Mouse (Mus musculus): Measurements from ENCODE around the gene Cnnm3.
A peak's percentile ranks its signal among the peaks of the same experiment; 100 is the strongest.
"Not testable (repeated sequence)": the region's sequence is repeated elsewhere in the genome, so short reads cannot be mapped to it uniquely, and the experiment has no call there.

The Cnnm3 gene

DNA sequence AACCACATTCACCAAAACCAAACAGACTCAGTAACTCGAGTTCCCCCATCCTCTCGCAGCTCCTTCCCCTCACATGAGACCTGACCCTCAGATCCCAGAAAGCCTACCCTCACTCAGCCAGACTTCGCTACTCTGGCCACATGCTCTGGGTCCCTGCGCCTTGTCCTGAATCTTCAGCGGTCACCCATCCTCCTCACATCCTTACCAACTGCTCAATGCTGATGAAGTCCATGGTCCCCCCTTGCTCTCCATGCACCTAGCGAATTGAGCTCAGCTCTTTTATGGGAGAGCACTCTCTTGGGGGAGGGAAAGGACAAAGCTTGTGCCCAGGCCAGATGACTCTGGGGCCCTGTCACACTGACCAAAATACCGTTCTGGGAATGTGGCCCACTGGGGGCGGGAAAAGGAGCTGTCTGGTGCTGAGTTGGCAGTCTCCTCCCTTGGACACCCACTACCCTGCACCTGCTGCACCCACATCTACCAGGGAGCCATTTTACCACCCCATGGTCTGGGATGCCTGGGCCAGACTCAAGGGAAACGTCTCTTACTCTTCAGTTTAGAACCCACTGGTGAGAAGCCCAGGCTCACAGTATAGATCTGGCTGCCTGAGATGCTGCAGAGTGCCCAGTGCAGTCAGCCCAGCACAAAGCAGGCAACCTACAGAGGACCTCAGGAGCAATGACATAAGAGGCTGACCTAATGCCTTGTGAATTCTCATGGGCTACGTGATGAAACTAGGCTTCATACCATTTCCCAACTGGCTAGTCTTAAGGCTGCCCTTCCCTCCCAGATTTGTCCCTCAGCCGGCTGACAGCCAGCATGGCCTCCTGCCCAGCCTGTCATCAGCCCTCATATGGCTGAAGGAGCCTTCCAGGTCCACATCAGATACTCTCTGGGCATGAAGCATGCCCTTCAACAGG is 24.1 kb downstream of the Cnnm3 start:
- no peak for DNase-seq (ENCODE audit: extremely low spot score)

DNA sequence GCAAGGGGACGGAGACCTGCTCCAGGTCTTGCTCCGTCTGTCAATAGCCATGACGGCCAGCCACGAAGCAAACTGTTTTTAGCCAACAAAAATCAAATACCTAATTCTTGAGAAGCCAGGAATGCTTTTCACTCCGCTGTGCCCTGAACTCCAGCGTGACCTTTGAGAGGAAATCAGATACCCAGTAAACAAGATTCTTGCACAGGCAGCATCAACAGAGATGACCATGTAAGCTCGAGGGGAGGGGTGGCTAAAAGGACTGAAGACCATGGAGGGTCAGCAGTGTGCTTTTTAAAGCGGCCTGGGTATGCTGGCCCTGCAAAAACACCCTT is 24.7 kb downstream of the Cnnm3 start:
- no peak for DNase-seq (ENCODE audit: extremely low spot score)

DNA sequence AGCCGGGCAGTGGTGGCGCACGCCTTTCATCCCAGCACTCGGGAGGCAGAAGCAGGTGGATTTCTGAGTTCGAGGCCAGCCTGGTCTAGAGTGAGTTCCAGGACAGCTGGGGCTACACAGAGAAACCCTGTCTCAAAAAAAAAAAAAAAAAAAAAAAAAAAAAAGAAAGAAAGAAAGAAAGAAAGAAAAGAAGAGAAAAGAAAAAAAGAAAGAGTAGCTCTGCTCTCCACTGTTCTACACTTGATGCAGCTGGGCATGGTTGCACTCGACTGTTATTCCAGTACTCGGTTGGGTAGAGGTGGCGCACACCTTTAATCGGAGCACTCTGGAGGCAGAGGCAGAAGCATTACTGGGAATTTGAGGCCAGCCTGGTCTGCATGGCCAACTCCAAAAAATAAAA is 25.1 kb downstream of the Cnnm3 start, which contains the start of gene Ankrd23:
TSS of gene Ankrd23 (minus strand) at position 101 of the 400 bp plus-strand sequence.
- DNase-seq (ENCODE audit: extremely low spot score), result not testable (repeated sequence)

DNA sequence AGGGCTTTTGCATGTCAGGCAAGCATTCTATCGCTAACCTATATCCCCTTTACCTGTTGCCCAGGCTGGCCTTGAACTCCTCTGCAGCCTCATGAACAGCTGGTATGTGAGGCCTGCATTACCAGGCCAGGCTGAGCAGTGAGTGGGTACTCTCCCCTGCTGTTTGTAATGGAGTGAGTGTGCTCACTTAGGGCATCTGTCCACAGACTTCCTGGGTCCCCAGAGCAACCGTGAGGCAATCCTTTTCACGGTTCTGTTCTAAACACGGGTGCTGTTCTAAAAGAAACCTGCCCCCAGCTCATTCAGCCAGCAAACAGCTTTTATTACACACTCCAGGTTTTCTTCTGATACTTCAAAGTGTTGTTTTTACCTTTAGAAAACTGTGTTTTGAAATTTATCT is 27.1 kb downstream of the Cnnm3 start:
- no peak for DNase-seq (ENCODE audit: extremely low spot score)

DNA sequence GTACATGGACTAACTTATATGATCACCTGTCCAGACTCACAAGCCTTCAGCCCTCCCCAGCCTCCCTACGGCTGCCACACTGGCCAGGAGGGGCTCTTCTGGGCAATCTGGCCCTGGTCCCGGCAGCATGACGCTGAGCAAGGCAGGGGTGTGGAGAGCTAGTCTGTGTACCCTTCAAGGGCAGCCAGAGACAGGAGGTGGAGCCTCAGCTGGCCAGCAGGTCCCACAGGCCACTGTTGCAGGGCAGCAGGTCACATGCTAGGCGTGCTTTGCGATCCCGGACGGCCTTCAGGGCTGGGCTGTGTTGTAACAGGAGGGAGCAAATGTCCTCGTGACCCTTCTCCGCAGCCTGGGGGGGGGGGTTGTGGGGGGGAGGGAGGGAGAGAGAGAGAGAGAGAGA is 27.5 kb downstream of the Cnnm3 start, which contains the start of gene Gm42417:
TSS of gene Gm42417 (minus strand) at position 244 of the 400 bp plus-strand sequence.
- DNase-seq (ENCODE audit: extremely low spot score), result no peak

DNA sequence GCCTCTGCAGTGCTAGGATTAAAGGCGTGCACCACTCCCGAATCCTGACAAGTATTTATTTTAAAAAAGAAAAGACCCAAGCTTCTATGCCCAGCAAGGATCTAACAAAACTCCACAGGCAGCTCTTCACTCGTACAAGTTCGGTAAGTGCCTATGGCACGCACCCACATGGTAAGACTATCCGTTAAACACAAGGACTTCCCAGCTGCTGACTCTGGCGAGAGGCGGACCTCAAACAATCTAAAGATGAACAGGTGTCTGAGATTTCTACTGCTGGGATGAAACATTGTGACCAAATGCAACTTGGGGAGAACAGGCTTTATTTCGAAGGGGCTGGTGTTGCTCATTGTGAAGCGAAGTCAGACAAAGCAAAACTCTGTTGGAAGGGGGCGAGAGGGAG is 28.5 kb downstream of the Cnnm3 start:
- no peak for DNase-seq (ENCODE audit: extremely low spot score)

DNA sequence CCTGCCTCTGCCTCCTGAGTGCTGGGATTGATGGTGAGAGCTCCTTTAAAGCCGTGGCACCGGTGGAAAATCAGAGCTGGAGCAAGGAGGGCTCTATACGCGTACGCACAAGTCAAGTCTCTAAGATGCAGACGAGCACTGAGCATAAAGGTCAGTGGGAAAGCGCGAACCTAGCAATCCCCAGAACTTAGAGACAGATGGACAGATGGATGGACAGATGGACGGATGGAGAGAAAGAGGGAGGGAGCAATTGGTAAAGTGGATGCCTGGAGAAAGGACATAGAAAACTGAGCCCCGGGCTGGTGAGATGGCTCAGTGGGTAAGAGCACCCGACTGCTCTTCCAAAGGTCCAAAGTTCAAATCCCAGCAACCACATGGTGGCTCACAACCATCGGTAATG is 29.1 kb downstream of the Cnnm3 start:
- DNase-seq (ENCODE audit: extremely low spot score), result no peak

DNA sequence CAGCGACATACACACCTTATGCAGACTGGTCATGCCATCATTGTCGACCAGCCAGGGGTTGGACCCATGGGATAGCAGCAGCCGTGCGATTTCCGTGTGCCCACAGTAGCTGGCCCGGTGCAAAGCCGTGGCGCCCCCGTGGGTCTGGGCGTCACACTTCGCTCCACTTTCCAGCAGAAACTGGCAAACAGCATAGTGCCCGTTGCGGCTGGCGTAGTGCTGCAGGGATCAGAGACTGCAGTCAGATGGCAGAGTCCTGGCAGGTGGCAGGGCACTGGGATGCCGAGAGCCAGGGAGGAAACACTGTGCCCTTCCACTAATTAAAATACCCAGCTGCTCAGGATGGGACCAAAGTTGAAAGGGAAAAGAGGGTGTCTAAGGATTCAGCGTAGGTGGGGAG is 30.2 kb downstream of the Cnnm3 start:
- DNase-seq (ENCODE audit: extremely low spot score), result no peak

DNA sequence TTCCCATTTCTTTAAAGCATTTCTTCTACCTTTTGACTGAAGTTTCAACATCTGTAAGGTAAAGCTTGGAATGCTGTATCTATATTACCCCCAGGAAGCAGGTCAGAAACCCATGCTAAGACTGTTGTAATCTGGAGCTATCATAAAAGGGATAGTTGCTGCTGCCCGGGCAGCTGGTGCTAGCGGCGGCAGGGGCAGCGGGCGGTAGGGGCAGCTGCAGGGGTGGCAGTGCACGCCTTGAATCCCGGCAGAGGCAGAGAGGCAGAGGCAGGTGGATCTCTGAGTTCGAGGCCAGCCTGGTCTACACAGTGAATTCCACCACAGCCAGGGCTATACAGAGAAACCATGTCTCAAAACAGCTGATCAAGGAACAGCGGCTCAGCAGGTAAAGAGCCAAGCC is 31.3 kb downstream of the Cnnm3 start:
- no peak for DNase-seq (ENCODE audit: extremely low spot score)

DNA sequence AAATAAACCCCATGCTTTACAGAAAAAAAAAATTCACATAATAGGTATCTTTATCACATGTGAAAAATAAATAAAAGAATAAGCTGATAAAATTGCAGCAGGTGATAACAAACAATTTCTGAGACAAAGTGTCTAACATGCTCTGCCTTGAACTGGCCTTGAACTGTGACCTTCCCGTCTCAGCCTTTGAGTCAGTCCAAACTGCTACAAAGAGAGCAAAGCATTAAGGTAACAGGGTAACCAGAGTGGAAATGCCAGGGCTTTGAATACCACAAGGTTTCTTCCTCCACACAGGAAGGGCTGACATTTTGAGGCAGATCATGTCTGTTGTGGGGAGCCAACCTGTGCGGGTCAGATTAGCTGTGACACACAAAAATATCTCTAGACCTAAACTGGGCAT is 33.7 kb downstream of the Cnnm3 start:
- DNase-seq (ENCODE audit: extremely low spot score), result no peak

DNA sequence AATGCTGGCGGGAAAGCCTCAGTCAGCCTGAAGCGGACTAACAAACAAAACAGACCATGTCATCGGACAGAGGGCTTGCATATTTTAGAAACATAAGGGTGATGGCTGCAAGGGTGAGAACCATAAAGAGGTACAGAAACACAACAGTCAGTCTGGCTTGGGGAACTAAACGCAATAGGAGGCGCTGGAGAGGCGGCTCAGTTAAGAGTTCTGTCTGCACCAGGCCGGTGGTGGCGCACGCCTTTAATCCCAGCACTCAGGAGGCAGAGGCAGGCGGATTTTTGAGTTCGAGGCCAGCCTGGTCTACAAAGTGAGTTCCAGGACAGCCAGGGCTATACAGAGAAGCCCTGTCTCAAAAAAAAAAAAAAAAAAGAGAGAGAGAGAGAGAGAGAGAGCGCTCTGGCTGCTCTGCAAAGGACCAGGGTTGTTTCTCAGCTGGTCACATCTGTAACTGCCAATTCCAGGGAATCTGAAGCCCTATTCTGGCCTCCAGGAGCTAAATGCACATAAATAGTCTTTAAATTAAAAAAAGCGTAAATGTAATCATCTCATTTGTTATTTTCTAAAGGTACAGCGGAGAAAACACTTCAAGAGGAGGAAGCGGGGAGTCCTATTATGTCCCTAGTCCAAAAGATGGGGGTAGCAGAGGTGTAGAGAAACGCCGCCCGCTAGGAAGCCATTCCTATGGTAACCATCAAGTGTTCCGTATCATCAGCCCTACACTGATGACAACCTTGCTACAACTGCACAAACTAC is 34.4 kb downstream of the Cnnm3 start:
- DNase-seq (ENCODE audit: extremely low spot score), result no peak

DNA sequence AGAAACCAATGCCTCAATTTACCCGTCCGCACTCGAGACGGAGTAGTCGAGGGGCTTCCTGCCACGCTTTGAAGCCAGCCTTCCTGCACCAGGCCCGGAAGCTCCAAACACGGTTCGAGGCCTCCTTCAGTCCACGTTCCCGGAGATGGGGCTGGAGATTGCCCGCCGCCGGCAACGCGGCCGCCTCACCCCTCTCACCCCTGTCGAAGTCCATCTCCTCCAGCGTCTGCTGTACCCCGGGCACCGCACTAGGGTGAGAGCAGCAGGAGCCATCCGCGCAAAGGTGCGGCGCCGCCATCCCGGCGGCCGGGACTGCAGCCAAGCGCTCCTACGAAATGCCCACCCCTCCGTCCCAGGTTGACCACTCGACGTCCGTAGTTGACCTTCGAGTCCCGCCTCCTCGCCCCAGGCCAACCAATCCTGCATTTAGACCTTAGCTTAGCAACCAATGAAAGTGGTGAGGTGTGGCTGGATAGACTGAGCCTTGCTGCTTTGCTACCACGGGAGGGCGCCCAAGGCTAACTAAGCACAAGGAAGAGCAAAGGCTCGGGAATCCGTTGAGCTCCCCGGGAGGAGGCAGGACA is 35.3 kb downstream of the Cnnm3 start, which contains the start of gene Ankrd39:
TSS of gene Ankrd39 (minus strand) at position 558 of the 584 bp plus-strand sequence.
- DNase-seq (ENCODE audit: extremely low spot score), result peak; percentile 96

DNA sequence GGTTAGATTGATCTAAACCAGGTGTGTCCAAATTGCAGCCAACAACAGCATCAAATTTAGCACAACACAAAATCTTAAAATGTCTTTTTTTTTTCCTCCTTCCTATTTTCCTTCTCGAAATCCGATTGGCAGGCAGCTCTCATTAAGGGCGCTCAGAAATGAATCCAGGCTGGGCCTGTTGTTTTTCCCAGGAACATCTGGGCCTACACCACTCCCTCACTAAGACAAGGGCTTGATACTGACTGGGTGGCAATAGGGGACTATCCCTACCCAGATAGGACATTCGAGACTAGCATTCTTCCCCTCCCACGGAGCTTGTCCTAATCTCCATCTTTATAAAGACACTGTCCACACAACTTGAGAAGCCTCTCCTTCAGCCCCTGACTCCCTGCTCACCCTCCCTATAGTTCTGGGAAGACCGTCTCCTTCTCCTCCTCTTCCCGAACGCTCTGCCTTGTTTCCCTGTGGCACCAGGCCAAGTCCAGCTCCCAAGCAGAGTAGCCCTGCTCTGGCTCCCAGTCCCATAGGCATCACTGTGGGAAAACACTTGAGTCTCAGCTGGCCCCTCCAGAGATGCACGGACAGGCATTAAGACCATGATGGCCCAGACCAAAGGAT is 36.4 kb downstream of the Cnnm3 start:
- no peak for DNase-seq (ENCODE audit: extremely low spot score)

DNA sequence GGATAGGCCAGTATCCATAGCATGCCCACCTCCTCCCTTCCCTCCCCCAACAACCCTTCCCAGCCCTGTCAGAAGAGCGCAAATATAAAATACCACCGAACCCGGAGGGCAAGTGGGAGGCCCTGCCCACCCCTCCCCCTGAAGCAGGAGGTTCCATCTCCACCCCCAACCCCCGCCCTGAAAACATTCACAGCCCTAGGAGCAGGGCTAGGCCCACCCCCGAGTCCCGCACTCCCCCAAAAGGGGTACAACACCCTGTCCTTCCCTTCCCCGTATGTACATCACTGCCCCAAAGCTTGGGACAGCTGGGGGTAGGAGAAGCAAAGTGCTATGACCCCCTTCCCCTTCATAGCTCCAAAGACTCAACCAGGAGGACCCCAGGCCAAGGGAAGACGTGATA is 37.1 kb downstream of the Cnnm3 start:
- no peak for DNase-seq (ENCODE audit: extremely low spot score)

DNA sequence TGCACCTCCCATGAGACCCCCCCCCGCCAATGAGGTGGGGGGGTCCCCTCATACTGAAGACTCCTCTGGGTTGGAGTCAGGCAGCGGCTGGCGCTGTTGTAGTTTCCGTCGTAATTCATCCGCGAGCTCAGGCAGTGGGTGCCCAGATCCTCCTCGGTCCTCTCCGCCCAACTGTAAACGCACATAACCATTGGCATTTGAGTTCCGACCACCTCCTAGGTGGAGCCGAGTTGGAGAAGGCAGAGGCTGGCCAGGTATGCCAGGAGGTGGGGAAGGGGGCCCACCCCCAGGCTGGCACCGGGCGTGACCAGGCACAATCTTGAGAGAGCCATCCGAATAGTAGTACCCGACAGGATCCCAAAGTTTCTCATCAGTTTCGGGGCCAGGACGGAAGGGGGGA is 37.8 kb downstream of the Cnnm3 start:
- no peak for DNase-seq (ENCODE audit: extremely low spot score)

DNA sequence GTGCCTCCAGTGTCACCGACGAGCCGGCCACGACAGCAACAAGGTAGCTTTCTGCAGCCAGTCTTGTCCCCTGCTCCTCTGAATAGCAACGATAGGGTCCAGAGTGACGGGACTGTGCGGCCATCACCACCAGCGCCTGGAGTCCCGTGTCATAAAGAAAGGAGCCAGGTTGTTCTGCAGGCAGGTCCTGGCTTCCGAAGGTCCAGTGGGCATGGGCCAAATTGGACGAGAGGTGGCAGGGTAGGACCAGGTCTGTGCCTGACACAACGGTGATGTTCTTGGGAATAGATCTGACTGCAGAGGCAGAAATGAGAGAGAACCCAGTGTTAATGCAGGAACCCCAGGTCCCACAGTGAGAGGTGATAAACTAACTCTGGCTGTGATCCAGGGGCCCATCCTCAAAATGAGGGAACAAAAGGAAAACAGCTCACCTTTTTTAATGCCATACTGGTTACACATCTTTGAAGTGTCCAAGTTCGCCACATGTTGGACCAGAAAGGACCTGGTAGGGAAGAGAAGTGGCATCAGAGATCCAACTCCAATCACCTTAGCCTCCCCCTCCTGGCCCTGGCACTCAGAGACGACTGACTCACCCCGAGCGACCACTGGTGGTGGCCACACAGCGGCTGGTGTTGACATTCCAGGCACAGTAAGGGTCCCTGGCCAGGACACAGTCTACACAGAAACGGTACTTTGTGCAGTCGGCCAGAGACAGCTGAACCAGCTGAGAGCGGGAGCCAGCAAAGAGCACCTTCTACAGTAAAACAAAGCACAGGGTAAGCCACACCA is 38.6 kb downstream of the Cnnm3 start:
- no peak for DNase-seq (ENCODE audit: extremely low spot score)

DNA sequence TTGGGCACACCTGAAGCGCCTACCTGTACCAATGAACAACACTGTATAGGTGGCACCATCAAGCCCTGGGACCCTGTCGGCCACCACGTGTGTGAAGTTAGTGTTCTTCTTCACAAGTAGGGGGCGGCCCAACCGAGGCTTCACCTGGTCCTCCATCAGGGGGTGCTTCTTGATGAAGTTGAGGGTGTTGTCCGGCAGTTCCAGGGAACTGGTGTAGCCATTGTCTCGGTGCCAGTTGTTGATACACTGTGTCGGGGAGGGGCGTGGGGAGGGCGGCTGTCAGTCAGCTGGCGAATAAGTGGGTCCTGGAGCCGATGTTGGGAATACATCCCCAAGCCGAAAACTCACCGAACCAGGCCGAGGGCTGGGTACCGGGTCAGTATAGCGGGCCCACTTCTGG is 40.2 kb downstream of the Cnnm3 start:
- DNase-seq (ENCODE audit: extremely low spot score), result no peak

DNA sequence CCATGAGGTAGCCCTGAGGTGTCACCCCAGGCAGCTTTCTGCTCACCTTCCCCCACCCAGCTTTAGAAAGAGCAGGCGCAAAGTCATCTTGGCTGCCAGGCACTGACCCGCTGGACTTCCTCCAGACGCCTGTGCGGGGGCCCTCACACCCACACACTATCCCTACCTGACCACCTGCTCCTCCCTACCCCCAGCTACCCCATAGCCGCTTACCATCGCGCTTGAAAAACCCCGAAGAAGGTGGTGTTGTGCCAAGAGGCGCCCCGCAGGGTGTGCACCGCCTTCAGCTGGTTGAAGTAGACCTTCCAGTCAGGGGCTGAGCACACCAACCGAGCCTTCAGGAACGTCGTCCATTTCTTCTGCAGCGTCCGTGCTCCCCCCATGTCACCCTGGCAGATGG is 40.8 kb downstream of the Cnnm3 start:
- no peak for DNase-seq (ENCODE audit: extremely low spot score)

DNA sequence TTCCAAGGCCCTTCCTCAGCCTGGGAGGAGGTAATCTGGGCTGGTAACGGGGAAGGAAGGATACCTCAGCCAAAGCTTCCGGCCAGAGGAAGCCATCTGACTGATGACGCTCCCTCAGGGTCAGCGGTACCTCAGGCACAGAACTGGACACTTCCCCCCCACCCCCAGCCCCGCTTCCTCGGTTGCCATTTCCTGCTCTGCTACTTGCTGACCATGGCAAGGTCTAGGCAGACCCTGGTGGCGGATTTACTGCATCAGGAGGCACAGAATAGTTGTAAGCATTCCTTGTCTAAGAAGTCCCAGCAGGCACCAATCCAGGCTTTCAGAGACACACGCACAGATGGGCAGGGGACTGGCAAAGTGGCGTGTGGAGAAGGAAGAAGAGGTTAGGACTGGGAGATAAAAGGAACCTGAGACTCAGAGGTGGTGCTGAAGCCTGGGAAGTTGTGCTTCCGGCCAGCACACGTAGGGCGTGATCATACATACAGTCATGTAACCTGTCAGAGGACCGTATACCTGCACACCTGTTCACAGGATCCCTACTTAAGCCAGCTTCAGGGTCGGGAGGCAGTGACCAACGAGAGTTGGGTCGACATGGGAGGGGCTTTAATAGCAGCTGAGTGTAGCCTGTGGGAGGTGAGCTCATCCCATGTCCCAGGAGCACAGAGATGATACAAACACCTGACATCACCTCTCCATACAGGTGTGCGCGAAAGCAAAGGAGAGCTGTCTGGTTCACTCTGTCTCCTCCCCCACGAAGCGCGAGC is 43.1 kb downstream of the Cnnm3 start:
- no peak for DNase-seq (ENCODE audit: extremely low spot score)

DNA sequence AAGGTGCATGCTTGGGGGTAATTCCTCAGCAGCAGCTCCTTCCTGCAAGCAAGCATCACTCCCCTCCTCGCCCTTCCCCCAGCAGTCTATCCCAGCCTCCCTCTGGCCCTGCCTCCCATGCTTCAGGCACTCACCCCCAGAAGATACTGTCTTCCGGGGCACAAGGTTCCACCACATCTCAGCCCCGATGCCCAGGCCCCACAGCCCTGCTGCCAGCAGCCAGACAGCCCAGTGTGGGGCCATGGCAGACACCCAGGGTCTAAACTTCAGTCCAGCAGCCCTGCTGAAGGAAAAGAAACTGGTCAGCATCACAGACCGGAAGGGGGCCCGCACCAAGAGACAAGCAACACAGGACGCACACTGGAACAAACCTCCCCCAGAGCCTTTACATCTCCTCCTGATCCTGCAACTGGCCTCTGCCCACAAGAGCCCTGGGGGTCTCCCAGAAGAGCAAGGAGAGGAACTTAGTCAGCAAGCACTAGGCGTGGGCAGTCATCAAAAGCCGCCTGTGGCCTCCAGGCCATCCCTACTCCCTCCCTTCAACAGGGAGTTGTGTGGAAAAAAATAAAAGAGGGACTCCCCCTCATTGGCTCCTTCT is 44.2 kb downstream of the Cnnm3 start:
- DNase-seq (ENCODE audit: extremely low spot score), result peak; percentile 57
